Mouse (Mus musculus) T-helper 1 cell (primary cell): ENCODE data around the gene Zfp553.

Experiments used
- in situ Hi-C: fragments of 300-600 bp; cut with MboI, MseI; formaldehyde crosslinking; loops from one replicate; pipeline ENCODE4 v1.15.1; 2025; ENCODE audit warnings: high pct_unique_total_duplicates

Gene Zfp553

GRCm38 (mm10) chr7:127209851-127210250, 23.0 kb upstream of the Zfp553 start:
- in situ Hi-C loops: loop anchor here (25.0 kb wide), 1 partner anchor 1027 kb away; the partner anchor contains the start of genes 9130023H24Rik, Armc5 and Tgfb1i1

GRCm38 (mm10) chr7:127210266-127210665, 22.6 kb upstream of the Zfp553 start:
- in situ Hi-C loops: loop anchor here (25.0 kb wide), 1 partner anchor 1027 kb away; the partner anchor contains the start of genes 9130023H24Rik, Armc5 and Tgfb1i1

- in situ Hi-C loops: loop anchor here (25.0 kb wide), 1 partner anchor 1026 kb away; the partner anchor contains the start of genes 9130023H24Rik, Armc5 and Tgfb1i1
Observed at GRCm38 (mm10) chr7:127211014-127211745, 21.7 kb upstream of the Zfp553 start.

GRCm38 (mm10) chr7:127212432-127213250, 20.2 kb upstream of the Zfp553 start:
- in situ Hi-C loops: loop anchor here (25.0 kb wide), 1 partner anchor 1025 kb away; the partner anchor contains the start of genes 9130023H24Rik, Armc5 and Tgfb1i1

- in situ Hi-C loops: loop anchor here (25.0 kb wide), 1 partner anchor 1024 kb away; the partner anchor contains the start of genes 9130023H24Rik, Armc5 and Tgfb1i1
Observed at GRCm38 (mm10) chr7:127213485-127213884, 19.4 kb upstream of the Zfp553 start.

GRCm38 (mm10) chr7:127213930-127214329, 18.9 kb upstream of the Zfp553 start:
- in situ Hi-C loops: loop anchor here (25.0 kb wide), 1 partner anchor 1023 kb away; the partner anchor contains the start of genes 9130023H24Rik, Armc5 and Tgfb1i1

- in situ Hi-C loops: loop anchor here (25.0 kb wide), 1 partner anchor 1023 kb away; the partner anchor contains the start of genes 9130023H24Rik, Armc5 and Tgfb1i1
Observed at GRCm38 (mm10) chr7:127214521-127214920, 18.3 kb upstream of the Zfp553 start.

GRCm38 (mm10) chr7:127214981-127215871, 17.6 kb upstream of the Zfp553 start:
- in situ Hi-C loops: loop anchor here (5.0 to 25.0 kb wide), 2 partner anchors 77 to 1022 kb away; partner anchors contain the start of genes 9130023H24Rik, Armc5 and Tgfb1i1

- in situ Hi-C loops: loop anchor here (5.0 to 25.0 kb wide), 2 partner anchors 76 to 1021 kb away; partner anchors contain the start of genes 9130023H24Rik, Armc5 and Tgfb1i1
Observed at GRCm38 (mm10) chr7:127216307-127216706, 16.6 kb upstream of the Zfp553 start.

- in situ Hi-C loops: loop anchor here (5.0 to 25.0 kb wide), 2 partner anchors 75 to 1020 kb away; partner anchors contain the start of genes 9130023H24Rik, Armc5 and Tgfb1i1
Observed at GRCm38 (mm10) chr7:127217475-127217874, 15.4 kb upstream of the Zfp553 start.

- in situ Hi-C loops: loop anchor here (5.0 to 25.0 kb wide), 2 partner anchors 74 to 1019 kb away; partner anchors contain the start of genes 9130023H24Rik, Armc5 and Tgfb1i1
Observed at GRCm38 (mm10) chr7:127217901-127218642, 14.8 kb upstream of the Zfp553 start.

- in situ Hi-C loops: loop anchor here (5.0 to 25.0 kb wide), 2 partner anchors 74 to 1019 kb away; partner anchors contain the start of genes 9130023H24Rik, Armc5 and Tgfb1i1
Observed at GRCm38 (mm10) chr7:127218670-127219069, 14.2 kb upstream of the Zfp553 start.

GRCm38 (mm10) chr7:127220440-127220839, 12.4 kb upstream of the Zfp553 start:
- in situ Hi-C loops: loop anchor here (25.0 kb wide), 1 partner anchor 1017 kb away; the partner anchor contains the start of genes 9130023H24Rik, Armc5 and Tgfb1i1

GRCm38 (mm10) chr7:127223106-127223505, 9.8 kb upstream of the Zfp553 start:
- in situ Hi-C loops: loop anchor here (25.0 kb wide), 1 partner anchor 1014 kb away; the partner anchor contains the start of genes 9130023H24Rik, Armc5 and Tgfb1i1

- in situ Hi-C loops: loop anchor here (25.0 kb wide), 1 partner anchor 1014 kb away; the partner anchor contains the start of genes 9130023H24Rik, Armc5 and Tgfb1i1
Observed at GRCm38 (mm10) chr7:127223515-127224478, 9.1 kb upstream of the Zfp553 start.

GRCm38 (mm10) chr7:127224616-127225015, 8.2 kb upstream of the Zfp553 start:
- in situ Hi-C loops: loop anchor here (25.0 kb wide), 1 partner anchor 1013 kb away; the partner anchor contains the start of genes 9130023H24Rik, Armc5 and Tgfb1i1

- in situ Hi-C loops: no loop called here
Observed at GRCm38 (mm10) chr7:127225147-127225995, 7.5 kb upstream of the Zfp553 start.
